Mouse (Mus musculus) liver, adult 2 months (tissue): Measurements from ENCODE around the gene Ext2.

ENCODE experiments used
- CTCF ChIP-seq: fragments of 200-500 bp; IDR thresholded peaks from 2 replicates; pipeline ENCODE4 v1.5.1; 2011; ENCODE audit warnings: low read depth, low read length, control low read depth
- POLR2A ChIP-seq: fragments of 200-500 bp; IDR thresholded peaks from 2 replicates; pipeline ENCODE4 v1.6.1; 2011; ENCODE audit warnings: low read length, control low read depth; ENCODE audit not compliant: insufficient read depth; ENCODE audit errors: extremely low read depth

DNA sequence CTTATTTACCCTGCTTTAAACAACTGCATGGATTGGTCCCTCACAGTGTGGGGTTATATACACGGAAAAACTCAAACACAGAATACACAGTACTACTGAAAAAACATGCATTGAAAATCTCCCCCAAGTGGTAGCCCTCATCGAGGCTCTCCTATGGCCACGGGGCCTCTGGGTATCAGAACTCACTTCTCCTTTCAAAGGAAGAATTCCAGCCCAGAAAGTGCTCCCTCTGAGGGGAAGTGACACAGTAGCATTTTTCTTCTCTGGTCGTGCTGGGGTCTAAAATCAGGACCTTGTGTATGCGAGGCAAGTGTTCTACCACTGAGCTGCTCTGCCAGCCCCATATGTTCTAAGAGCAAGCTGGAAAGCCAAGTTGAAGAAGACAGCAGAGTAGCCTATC, 39.7 kb downstream of the Ext2 start:
- TF ChIP-seq CTCF (no peak), POLR2A (no peak)
